Mouse (Mus musculus) adrenal gland, postnatal 14 days (tissue): Measurements from ENCODE around the gene Apba3. TPM values are rescaled to one million over a fixed set of nuclear protein-coding genes. Genes with fewer than 3 reads are reported as not detected.

Source experiments
- DNase-seq: peaks from one replicate; pipeline ENCODE4 v3.0.0; 2021; ENCODE audit warnings: mixed read lengths
- total RNA-seq: library from RNA; stranded (reverse); gene quantifications from 2 replicates; pipeline ENCODE4 v1.2.3, GENCODE M21; 2021

Apba3 gene
- total RNA-seq, 1 experiment from 2014 or later, result 100 TPM

DNA sequence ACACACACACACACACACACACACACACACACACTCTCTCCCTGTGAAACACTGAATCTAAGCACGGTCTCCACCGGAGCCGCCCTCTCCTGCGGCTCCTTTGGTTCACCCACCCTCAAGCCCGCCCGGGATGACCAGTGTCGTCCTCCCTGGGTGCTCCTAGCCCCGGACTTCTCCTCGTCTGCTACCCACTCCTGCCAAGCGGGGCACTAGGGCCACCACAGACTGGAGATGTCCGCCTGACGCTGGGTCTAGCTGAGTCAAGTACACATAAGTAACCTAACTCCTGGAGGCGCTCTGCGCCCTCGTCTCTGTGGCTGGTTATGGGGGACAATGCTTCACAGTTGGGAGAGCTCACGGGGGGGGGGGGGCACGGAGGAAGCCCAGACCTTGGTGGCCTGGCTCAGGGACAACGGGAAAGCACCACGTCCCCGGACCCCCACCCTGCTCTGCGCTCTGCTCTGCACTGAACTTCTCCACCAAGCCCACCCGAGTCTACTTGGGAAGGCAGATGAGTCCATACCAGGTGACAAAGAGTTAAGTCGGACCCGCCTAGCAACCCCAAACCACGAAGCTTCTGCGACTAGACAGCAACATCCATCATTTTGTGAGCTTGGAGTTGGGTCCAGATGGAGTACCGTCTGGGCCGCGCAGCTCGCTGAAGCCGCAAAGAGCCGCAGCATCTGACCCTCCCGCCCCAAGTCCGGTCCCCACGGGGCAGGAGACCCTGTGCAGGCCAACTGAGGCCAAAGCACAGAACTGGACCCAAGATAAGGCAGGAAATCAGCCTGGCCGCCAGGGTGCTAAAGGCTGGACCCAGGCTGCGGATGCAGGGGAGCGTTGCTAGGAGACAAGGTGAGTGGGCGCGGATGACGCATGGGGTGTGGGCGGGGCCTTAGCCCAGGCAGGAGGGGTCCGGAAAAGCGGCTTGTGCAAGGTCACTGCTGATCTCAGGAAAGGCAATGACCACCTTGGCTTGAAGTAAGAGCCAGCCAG, 14.0 kb upstream of the Apba3 start, which contains the start of gene Matk:
Gene Matk (plus strand): TSS at position 512 of the 996 bp plus-strand sequence.
- DNase-seq, result peak; percentile 74

DNA sequence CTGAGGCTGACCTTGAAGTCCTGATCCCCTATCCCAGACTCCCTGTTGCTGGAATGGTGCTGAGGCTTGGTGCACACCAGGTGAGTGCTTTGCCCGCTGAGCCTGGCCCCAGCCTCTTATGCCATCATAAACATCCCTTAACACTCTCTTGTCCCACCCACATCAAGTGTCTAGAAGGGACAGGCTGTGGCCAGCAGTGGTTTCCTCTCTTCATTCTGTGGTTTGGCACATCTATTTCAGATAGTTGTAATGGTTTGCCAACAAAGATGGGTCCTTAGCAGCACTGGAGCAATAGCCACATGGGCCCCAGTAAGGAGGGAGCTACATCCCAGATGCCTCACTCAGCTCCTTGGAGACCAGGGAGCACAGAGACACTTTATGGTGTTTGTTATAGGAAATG, 11.9 kb upstream of the Apba3 start:
- DNase-seq, result no peak

GRCm38 (mm10) chr10:81257158-81258039, 9.4 kb upstream of the Apba3 start:
- DNase-seq, result no peak

- DNase-seq, result no peak
Measured at GRCm38 (mm10) chr10:81259225-81259884, 7.4 kb upstream of the Apba3 start.

DNA sequence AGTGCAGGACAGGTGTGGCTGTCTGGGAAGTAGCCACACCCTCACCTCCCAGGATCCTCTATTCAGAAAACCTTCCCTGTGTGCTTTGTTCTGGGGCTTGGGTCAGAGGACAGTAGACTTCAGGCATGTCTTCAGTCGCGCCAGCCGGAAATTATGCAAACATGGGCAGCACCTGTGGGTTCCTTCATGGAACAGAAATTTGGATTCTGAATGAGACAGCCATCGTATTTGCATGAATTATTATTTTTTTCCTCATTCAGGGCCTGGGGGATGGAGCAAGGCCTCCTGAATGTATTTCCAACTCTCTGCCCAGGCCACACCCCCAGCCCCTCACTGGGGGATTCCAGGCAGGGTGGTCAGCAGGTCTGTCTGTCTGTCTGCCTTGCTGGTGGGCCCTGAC, 5.7 kb upstream of the Apba3 start:
- DNase-seq, result no peak

DNA sequence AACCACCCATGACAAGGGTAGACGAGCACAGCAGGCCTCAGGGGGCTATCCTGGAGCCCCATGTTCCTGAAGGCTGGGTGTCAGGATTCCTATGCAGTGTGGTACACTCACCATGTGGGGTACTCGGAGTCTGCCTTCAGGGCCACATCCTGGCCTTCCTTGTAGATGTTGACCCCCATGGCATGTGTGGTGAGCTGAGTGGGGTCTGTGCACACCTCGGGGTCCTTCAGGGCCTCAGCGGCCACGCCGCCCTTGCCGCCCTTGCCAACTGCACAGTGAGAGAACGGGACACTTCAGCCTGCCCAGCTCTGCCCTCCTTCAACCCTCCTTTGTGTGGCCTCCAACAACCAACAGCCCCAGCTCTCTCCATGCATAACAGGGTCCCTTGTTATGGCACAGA, 1.2 kb upstream of the Apba3 start:
- DNase-seq, result no peak

- peak; percentile 91 for DNase-seq
Measured at GRCm38 (mm10) chr10:81268056-81268455, 1.3 kb downstream of the Apba3 start.

- no peak for DNase-seq
Measured at GRCm38 (mm10) chr10:81268643-81269412, 2.1 kb downstream of the Apba3 start.

DNA sequence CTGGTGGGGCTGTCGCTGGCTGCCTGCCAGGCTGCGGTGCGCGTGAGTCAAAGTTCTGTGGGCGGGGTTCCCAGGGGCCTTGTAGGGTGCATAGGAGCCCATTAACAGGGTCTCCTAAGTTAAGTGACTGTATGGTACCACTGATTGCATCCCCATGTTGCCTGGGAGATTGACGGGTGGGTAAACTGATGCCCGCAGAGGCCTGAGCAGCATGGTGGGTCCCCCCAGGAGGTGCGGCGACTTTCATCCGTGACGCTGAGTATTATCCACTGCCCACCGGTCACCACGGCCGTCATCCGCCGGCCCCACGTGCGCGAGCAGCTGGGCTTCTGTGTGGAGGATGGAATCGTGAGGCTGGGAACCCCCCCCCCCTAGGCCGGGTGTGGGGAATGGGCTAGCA, 5.6 kb downstream of the Apba3 start:
- DNase-seq, result no peak

- DNase-seq, result peak; percentile 54
Measured at GRCm38 (mm10) chr10:81273842-81274241, 7.1 kb downstream of the Apba3 start.

GRCm38 (mm10) chr10:81277676-81278075, 10.9 kb downstream of the Apba3 start:
- no peak for DNase-seq

- DNase-seq, result no peak
Measured at GRCm38 (mm10) chr10:81279496-81279895, 12.7 kb downstream of the Apba3 start.

GRCm38 (mm10) chr10:81284189-81284588, 17.4 kb downstream of the Apba3 start:
- no peak for DNase-seq

- DNase-seq, result no peak
Measured at GRCm38 (mm10) chr10:81284719-81285118, 18.0 kb downstream of the Apba3 start.

- peak; percentile 95 for DNase-seq
Measured at GRCm38 (mm10) chr10:81285694-81286450, 19.1 kb downstream of the Apba3 start.

DNA sequence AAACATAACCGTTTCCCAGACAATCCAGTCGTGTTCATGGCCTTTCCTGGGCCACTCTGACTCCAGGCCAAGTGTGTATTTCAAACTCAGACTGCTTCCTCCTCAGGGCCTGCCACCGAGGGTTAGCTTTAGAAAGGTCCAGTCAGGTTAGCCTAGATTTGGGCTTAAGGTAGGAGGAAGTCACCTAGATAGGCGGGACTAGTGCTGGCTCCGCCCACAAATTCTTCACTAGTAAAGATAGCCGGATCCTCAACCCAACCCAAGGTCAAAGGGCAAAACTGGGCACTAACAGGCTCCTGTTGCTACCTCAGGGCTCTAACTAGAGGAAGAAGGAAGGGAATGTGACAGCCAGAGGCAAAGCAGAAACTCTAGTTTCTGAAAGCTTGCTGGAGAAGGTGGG, 19.8 kb downstream of the Apba3 start:
- no peak for DNase-seq

DNA sequence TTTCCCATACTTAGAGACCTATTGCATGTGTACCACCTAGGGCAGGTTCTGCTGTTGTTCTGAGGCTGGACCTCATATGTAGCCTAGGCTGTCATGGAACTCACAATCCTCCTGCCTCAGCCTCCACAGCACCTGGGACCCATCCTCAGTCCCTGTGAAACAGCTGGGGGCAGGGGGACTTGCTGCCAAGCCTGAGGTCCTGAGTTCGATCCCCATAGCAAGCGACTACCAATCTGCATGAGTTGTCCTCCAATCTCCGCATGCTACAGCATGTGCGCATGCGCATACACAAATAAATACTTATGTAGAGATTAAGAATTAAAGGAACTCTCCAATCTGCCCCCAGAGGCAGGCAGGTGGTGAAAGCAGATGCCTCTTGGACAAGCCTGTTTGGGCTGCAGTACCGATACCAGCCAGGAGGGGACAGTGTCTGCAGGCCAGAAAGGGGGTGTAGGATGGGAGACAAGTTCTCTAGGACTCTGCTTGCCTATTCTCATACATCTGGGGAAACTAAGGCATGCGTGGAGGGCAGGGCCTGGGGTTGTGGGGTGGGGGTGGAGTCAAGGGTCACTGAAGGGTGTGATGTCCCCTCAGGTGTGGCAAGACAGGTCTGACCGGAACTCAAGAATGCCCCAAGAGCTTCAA, 20.9 kb downstream of the Apba3 start:
- peak; percentile 84 for DNase-seq

- peak; percentile 68 for DNase-seq
Measured at GRCm38 (mm10) chr10:81288601-81289000, 21.8 kb downstream of the Apba3 start.

- peak; percentile 78 for DNase-seq
Measured at GRCm38 (mm10) chr10:81289278-81289677, 22.5 kb downstream of the Apba3 start.

- DNase-seq, result no peak
Measured at GRCm38 (mm10) chr10:81289811-81290210, 23.1 kb downstream of the Apba3 start.
